Mouse (Mus musculus): Measurements from ENCODE around the gene Chn1.

DNA sequence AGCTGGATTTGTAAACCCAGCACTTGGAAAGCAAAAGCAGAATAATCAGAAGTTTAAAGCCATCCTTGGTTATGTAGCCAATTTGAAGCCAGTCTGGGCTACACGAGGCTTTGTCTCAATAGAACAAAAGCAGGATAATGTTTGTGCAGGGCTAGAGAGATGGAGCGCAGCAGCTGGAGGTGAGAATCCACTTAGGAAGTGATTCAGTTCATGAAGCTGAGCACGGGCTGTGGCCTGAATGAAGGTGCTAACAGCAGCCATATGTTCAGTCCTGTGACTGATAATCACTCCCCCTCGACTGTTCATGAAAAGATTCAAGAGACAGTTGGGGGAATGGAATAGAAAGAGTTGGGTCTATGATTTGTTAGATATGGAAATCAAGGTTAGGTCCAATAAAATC is 23.0 kb upstream of the Chn1 start:
- TF ChIP-seq CTCF (IDR thresholded peaks at IDR 0.05; ENCODE audit: low read depth, low read length) (no peak), POLR2AphosphoS5 (IDR thresholded peaks at IDR 0.05; ENCODE audit: insufficient replicate concordance, low read depth, low read length) (no peak), GATA1 (IDR thresholded peaks at IDR 0.05; ENCODE audit: borderline replicate concordance, low read length) (no peak), TAL1 (conservative IDR thresholded peaks at IDR 0.05; ENCODE audit: low read depth, low read length) (no peak), GATA2 (IDR thresholded peaks at IDR 0.05; ENCODE audit: borderline replicate concordance, low read depth, low read length) (no peak)
